Mouse (Mus musculus) CH12.LX (cell line): ENCODE data around the gene Cfap298.

Experiments used
- CHD1 ChIP-seq: IDR thresholded peaks from 2 replicates; pipeline ENCODE4 v1.6.1; 2012; ENCODE audit warnings: low read depth, low read length, improper control_type of control experiment, inconsistent platforms
- CHD2 ChIP-seq: IDR thresholded peaks from 2 replicates; pipeline ENCODE4 v1.6.1; 2011; ENCODE audit warnings: low read length, improper control_type of control experiment
- CTCF ChIP-seq, 2 experiments: IDR thresholded peaks in 1 of 2; conservative IDR thresholded peaks in 1 of 2; 2 replicates each; pipeline ENCODE4 v1.5.1; 2011 to 2012; ENCODE audit warnings: low read depth in 2 of 2, low read length in 2 of 2, improper control_type of control experiment in 1 of 2, inconsistent platforms in 1 of 2, mild to moderate bottlenecking in 1 of 2, moderate library complexity in 1 of 2
- EP300 ChIP-seq: IDR thresholded peaks from 2 replicates; pipeline ENCODE4 v1.6.1; 2011; ENCODE audit warnings: low read length, improper control_type of control experiment
- MXI1 ChIP-seq: IDR thresholded peaks from 2 replicates; pipeline ENCODE4 v1.6.1; 2011; ENCODE audit warnings: mild to moderate bottlenecking, low read depth, low read length, improper control_type of control experiment
- NRF1 ChIP-seq: IDR thresholded peaks from 2 replicates; pipeline ENCODE4 v1.6.1; 2014; ENCODE audit warnings: low read depth, mild to moderate bottlenecking, inconsistent platforms, low read length, improper control_type of control experiment, moderate library complexity
- POLR2AphosphoS2 ChIP-seq: IDR thresholded peaks from 2 replicates; pipeline ENCODE4 v1.6.1; 2011; ENCODE audit warnings: low read depth, low read length, improper control_type of control experiment
- SMC3 ChIP-seq: IDR thresholded peaks from 2 replicates; pipeline ENCODE4 v1.6.1; 2011; ENCODE audit warnings: low read depth, low read length, improper control_type of control experiment
- TBP ChIP-seq: conservative IDR thresholded peaks from 2 replicates; pipeline ENCODE4 v1.6.1; 2011; ENCODE audit warnings: low read depth, low read length, improper control_type of control experiment
- TCF12 ChIP-seq: IDR thresholded peaks from 2 replicates; pipeline ENCODE4 v1.6.1; 2014; ENCODE audit warnings: low read depth, mild to moderate bottlenecking, inconsistent platforms, low read length, improper control_type of control experiment
- USF2 ChIP-seq: conservative IDR thresholded peaks from 2 replicates; pipeline ENCODE4 v1.6.1; 2011; ENCODE audit warnings: low read depth, low read length, improper control_type of control experiment
- ZMIZ1 ChIP-seq: IDR thresholded peaks from 2 replicates; pipeline ENCODE4 v1.6.1; 2012; ENCODE audit warnings: low read depth, mild to moderate bottlenecking, inconsistent platforms, low read length, improper control_type of control experiment

- TF ChIP-seq TCF12 (no peak), CHD2 (no peak), CTCF (conservative IDR thresholded peaks at IDR 0.05 in 1 of 2, IDR thresholded peaks at IDR 0.05 in 1 of 2; ENCODE audit: low read depth in 2 of 2, low read length in 2 of 2) (no peak), CHD1 (no peak), SMC3 (no peak), EP300 (no peak), ZMIZ1 (no peak), MXI1 (no peak), USF2 (no peak), NRF1 (no peak), TBP (no peak), POLR2AphosphoS2 (no peak)
Observed at GRCm38 (mm10) chr16:90885781-90886565, 48.9 kb downstream of the Cfap298 start.
